Mouse (Mus musculus) activated CD4-positive, CD25-positive, alpha-beta regulatory T cell, adult 9 weeks (primary cell): ENCODE measurements around the gene Igflr1. TPM values are rescaled to one million over a fixed set of nuclear protein-coding genes. Genes with fewer than 3 reads are reported as not detected.

Experiments
- polyA plus RNA-seq: library from polyadenylated mRNA; unstranded; fragments of 100-300 nt; shearing (Covaris generic); gene quantifications from one replicate; pipeline ENCODE4 v1.2.1, GENCODE M21; 2017

Gene Igflr1
- polyA plus RNA-seq, result 243 TPM

GRCm38 (mm10) chr7:30564970-30565571, at the start of gene Igflr1:
Gene Igflr1, plus strand, starts transcription at chr7:30565427.

DNA sequence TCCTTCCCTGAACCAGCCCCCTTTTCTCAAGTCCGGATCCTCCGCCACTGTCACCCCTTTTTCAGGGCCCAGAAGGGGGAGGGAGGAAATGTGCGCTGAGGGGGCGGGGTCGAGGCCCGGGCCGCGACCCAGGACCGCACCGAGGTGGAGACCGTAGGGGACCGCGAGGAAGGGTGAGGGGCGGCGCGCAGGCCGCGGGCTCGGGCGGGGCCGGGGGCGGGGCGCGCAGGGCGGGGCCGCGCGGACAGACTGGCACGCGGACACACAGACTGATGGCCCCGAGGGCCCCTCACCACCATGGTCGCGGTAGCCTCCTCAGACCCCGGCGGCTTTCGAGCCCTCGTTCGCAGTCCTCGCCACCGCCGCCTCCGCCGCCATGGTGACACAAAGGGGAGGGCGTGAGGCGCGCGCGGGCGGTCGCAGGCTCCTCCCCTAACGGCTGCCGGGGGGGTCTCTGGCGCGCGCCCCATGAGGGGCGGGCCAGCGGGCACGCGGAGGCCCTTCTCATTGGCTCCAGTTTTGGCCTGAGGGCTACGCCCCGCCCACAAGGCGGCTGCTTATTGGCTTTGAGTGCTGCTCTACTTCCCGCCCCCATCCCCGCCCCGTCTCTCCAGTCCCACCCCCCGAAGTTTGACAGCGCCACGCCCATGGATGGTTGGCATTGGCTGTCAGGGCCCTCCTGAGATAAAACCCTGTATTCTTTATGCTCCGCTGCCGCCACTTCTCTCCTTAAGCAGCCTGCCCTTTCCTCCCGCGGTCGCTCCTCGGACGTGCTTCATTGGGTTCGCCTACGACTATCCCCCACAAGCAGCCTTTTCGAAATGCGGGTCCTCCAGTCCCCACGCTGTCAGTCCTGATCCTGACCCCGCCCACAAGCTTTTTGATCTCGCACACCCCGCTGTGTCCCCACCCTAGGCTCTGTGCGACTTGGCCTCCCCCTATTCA, 30.3 kb upstream of the Igflr1 start, which contains the start of gene Arhgap33:
Arhgap33 (minus strand) TSS at position 428 of the 945 bp plus-strand sequence.

DNA sequence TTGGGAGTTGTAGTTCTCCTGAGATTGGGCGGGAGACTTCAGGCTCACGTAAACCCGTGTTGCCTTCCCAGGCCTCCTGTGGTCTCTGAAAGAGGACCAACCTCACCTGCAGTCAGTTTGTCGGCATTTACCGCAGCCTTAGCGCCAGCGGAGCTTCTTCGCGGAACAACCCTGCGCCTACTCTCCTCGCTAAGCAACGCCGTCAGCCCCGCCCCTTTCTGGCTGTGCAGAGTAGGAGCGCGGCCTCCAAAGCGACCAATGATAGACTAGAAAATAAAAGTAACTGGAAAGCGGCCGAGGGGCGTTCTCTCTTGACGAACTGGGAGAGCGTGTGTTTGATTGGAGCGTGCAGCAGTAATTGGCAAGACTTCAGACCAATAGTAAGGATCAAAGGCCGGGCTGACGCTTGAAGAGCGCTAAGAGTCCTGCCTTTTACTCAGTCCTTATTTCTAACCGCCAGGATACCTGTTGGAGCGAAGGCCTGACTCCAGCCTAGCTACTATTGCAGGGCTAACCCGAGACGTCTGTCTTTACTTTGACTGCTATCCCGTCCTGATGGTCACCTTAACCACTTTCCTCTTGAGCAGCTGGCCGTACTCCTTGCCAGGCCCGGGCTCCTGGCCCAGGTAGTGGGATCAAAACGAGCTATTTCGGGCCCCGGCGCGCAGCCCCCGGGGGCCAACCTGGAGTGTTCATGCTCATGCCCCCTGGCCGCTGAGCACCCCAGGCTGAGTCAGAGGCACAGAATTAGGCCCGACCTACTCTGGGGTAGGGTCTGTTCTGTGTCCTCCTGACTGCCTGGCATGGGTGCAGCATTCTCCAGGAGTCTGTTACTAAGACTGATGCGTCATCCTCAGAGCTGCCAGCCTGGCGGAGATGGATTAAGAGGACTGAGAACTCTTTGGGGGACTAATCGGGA, 12.9 kb upstream of the Igflr1 start, which contains the start of the genes Hspb6 and Proser3:
Hspb6 (plus strand) TSS at position 77 of the 919 bp plus-strand sequence.
Proser3 (minus strand) TSS at position 198 of the 919 bp plus-strand sequence.

GRCm38 (mm10) chr7:30559443-30559954, 5.7 kb upstream of the Igflr1 start, which contains the start of gene Lin37:
Gene Lin37, minus strand, starts transcription at chr7:30559838.

GRCm38 (mm10) chr7:30563117-30563905, 1.9 kb upstream of the Igflr1 start, which contains the start of the genes U2af1l4, Gm49396 and Psenen:
Gene U2af1l4, plus strand, starts transcription at chr7:30563301.
Gene Gm49396, plus strand, starts transcription at chr7:30563344.
Gene Psenen, minus strand, starts transcription at chr7:30563627.

DNA sequence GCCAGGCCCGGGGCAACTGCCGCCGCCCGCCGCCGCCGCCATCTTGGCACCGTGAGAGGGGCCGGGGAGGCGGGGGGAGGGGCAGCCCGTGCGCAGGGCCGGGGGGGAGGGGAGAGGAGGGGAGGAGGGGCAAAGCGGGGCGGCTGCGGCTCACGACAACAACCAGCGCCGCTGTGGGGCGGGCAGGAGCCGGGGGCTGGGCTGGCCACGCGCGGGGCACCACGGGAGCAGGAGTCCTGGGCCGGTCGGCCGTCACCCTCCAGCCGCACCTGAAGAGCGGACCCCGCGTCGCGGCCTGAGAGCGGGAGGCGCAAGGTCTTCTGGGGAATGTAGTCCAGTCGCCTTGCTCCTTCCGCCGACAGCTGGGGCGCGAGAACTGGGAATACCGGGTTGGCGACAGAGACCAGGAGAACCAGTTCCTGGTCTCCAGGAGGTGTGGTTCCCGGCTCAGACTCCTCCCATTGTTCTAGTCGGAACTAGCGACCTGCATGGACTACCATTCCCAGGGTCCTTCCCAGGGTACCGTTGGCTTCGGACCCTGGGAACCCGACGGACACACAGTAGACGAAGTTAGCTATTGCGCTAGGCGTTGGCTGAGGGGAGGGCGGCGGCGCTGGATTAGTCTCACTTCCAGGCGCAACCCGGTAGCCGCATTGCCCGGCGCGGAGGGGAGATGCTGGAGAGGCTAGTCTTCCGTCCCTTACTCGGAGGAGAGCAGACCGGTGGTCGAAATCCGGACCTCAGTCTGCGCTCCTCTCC, 23.6 kb downstream of the Igflr1 start, which contains the start of gene Kmt2b:
Kmt2b (minus strand) TSS at position 51 of the 759 bp plus-strand sequence.

DNA sequence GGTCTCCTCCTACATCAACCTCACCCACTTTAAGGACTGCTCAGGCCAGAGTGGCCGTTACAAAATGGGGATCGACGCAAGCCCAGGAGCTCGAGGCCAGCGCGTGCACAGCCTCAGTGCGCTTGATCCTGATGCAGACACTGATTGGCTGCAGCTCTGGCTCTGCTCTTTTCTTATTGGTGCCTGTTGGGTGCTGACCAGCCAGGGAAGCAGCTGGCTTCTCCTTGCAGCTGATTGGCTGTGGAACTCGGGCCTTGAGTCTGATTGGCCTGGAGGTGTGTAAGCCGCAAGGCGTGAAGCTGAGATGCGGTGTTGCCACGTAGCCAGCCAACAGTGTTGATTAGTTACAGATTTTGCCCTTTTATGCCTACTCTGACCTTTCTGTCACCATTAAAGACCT, 33.6 kb downstream of the Igflr1 start, which contains the start of gene Zbtb32:
Zbtb32 (minus strand) TSS at position 124 of the 400 bp plus-strand sequence.

DNA sequence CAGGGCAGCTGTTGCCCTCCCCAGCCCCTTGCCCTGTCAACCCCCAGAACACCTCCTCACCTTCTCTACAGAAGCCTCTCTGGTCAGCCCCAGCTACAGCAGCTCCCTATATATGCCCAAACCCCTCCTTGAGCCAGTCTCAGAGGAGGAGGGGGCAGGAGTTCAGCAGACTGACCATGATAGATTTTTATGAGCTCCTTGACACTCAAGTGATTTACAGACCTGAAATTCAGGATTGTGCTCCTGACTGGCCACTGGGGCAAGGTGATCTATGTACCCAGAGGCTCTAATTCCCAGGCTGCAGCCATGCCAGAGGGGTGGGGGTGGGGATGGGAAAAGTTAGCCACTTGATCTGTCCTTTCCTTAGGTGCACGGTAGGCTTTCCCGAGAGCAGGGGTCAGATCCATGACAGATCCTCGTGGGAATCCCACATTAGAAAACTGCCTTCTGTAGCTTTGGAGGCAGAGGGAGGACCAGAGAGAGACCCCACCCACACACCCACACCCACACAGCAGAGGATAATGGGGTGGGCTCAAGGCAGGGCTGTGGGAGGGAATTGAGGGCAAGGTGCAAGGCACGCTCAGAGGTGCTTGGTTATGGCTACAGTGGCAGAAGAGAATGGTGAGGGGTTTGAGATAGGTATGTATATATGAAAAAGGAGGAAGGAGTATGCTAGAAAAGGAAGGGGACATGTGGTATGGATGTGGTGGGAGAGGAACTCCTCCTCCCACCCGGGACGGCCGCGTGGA, 47.6 kb downstream of the Igflr1 start, which contains the start of gene Upk1a:
Upk1a (minus strand) TSS at position 194 of the 749 bp plus-strand sequence.

Other genes starting within 250 kb of the Igflr1 start
- gene E130208F15Rik, start 243.7 kb upstream of the Igflr1 start, polyA plus RNA-seq, result not detected
- gene Sdhaf1, start 241.5 kb upstream of the Igflr1 start, polyA plus RNA-seq, result 7.7 TPM
- gene Lrfn3, start 202.7 kb upstream of the Igflr1 start, polyA plus RNA-seq, result not detected
- gene Tyrobp, start 151.7 kb upstream of the Igflr1 start, polyA plus RNA-seq, result 7.6 TPM
- gene Hcst, start 145.6 kb upstream of the Igflr1 start, polyA plus RNA-seq, result 400 TPM
- 106 TPM for gene Nfkbid, start 143.7 kb upstream of the Igflr1 start, polyA plus RNA-seq
- 5.2 TPM for gene Aplp1, start 119.9 kb upstream of the Igflr1 start, polyA plus RNA-seq
- not detected for gene Kirrel2, start 107.7 kb upstream of the Igflr1 start, polyA plus RNA-seq
- gene Nphs1, start 107.1 kb upstream of the Igflr1 start, polyA plus RNA-seq, result not detected
- not detected for gene Prodh2, start 71.8 kb upstream of the Igflr1 start, polyA plus RNA-seq
- 1.1 TPM for gene Arhgap33, start 30.4 kb upstream of the Igflr1 start, polyA plus RNA-seq
- 3.2 TPM for gene Hspb6, start 13.2 kb upstream of the Igflr1 start, polyA plus RNA-seq
- gene Proser3, start 13.1 kb upstream of the Igflr1 start, polyA plus RNA-seq, result 10.4 TPM
- 108 TPM for gene Lin37, start 5.6 kb upstream of the Igflr1 start, polyA plus RNA-seq
- gene U2af1l4, start 2.1 kb upstream of the Igflr1 start, polyA plus RNA-seq, result 42.0 TPM
- gene Gm49396, start 2.1 kb upstream of the Igflr1 start, polyA plus RNA-seq, result 105 TPM
- gene Psenen, start 1.8 kb upstream of the Igflr1 start, polyA plus RNA-seq, result 242 TPM
- gene Kmt2b, start 23.3 kb downstream of the Igflr1 start, polyA plus RNA-seq, result 12.2 TPM
- gene Zbtb32, start 33.5 kb downstream of the Igflr1 start, polyA plus RNA-seq, result 17.6 TPM
- 0.45 TPM for gene Upk1a, start 47.4 kb downstream of the Igflr1 start, polyA plus RNA-seq
- gene Cox6b1, start 60.7 kb downstream of the Igflr1 start, polyA plus RNA-seq, result 808 TPM
- gene Etv2, start 70.4 kb downstream of the Igflr1 start, polyA plus RNA-seq, result not detected
- gene Rbm42, start 84.9 kb downstream of the Igflr1 start, polyA plus RNA-seq, result 206 TPM
- 31.3 TPM for gene Haus5, start 99.6 kb downstream of the Igflr1 start, polyA plus RNA-seq
- not detected for gene Pmis2, start 106.2 kb downstream of the Igflr1 start, polyA plus RNA-seq
- gene 2200002J24Rik, start 133.5 kb downstream of the Igflr1 start, polyA plus RNA-seq, result not detected
- gene Atp4a, start 146.8 kb downstream of the Igflr1 start, polyA plus RNA-seq, result not detected
- gene Tmem147, start 164.1 kb downstream of the Igflr1 start, polyA plus RNA-seq, result 109 TPM
- 0.32 TPM for gene Gapdhs, start 178.3 kb downstream of the Igflr1 start, polyA plus RNA-seq
- gene Sbsn, start 186.0 kb downstream of the Igflr1 start, polyA plus RNA-seq, result 1.5 TPM
- gene Dmkn, start 198.3 kb downstream of the Igflr1 start, polyA plus RNA-seq, result not detected
- gene Krtdap, start 222.5 kb downstream of the Igflr1 start, polyA plus RNA-seq, result not detected